Mouse (Mus musculus): ENCODE results near the gene Lrrc3.

The Lrrc3 gene

DNA sequence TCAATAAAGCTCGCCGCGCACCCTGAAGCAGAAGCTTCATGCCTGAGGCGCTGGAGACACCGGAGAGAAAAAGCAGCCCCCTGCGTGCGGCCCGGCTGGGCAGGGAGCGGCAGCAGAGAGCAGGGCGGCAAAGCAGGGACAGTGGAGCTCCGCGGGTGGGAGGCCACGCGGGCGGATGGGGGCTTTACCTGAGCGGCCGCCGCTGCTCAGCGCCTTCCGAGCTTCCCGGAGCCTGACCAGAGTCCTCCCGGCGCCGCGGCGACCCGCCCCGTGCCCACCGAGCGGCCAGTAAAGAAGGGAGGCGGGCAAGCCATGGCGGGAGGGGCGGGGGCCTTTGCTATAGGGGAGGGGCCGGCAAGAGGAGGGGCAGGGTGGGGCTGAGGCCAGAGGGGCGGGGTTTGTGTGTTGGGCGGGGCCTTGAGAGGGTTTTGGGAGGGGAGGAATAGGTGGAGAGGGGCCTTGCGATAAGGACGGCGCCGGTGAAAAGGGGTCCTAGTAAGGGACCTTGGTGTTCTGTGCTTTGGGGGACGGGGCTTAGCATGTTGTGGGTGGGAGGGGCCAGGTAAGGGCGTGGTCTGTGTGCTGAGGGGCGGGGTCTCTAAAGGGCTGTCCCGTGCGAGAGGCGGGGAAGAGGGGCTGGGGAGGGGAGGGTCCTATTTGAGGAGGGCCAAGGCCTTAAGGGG, at the start of gene Lrrc3:
Gene Lrrc3, minus strand, starts transcription at position 326 of the 683 bp plus-strand sequence.
- peak; percentile 87 for DNase-seq (ENCODE audit: low read depth, low spot score)

DNA sequence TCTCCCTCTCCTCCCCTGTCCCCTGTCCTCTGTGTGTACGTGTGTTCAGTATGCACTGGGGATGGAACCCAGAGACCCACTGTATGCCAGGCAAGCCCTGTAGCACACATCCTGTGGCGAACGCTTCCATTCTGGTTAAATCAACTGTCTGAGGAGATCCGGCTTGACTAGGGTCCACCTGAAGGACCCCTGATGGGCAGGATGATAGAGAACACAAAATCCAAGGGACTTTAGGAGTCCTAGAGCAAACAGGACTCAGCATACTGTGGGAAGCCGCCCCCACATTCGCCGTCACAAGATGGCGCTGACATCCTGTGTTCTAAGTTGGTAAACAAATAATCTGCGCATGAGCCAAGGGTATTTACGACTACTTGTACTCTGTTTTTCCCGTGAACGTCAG, 48.1 kb upstream of the Lrrc3 start:
- peak; percentile 67 for DNase-seq (ENCODE audit: low read depth, low spot score)

DNA sequence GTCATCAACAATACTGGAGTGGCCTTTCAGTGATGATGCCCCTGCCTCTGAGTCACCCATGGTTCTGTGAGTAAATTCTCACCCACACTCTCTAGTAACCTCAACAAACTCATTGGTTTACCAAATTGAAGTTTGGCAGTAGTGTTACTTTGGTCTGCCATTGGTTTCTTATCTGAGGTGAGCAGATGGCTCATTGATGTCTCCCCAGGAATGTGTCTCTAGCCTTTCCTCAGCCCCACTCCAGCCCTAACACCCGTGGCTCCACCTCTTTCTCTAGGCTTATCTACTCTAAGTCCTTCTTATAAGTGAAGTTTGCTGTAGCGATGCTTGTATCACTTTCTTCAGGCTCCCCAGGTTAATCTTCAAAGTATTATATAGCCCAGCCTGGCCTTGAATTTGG, 37.3 kb upstream of the Lrrc3 start:
- no peak for DNase-seq (ENCODE audit: low read depth, low spot score)

DNA sequence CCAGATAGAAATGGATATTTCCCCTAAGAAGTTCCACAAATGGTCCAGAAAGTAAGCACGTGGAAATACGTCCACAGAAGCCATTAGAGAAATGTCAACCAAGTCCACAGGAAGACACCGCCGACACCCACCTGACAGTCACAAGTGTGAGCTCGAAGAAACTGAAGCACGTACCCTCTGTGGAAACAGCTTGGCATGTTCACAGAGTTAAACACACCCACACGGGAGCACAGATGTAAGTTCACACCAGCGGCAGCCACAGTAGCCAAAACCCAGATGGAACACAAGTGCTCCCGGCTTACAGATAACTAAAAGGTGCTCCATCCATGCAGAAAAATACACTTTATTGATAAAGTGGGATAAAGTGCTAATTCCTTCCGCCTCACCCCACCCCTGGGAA, 25.0 kb upstream of the Lrrc3 start:
- no peak for DNase-seq (ENCODE audit: low read depth, low spot score)

DNA sequence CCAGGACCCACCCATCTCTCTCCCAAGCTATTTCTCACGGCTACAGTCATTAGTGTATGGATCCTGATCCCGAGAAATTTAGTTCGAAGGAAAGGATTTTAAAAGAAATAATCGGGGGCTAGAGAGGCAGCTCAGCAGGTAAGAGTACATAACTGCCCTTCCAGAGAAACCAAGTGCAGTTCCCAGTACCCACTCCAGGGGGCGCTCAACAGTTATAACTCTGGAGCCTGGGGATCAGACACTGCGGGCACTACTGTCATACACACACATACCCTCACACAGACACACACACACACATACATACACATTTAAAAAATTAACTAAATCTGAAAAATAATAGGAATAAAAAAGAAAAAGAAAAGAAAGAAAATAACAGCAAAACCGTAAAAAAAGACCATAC, 23.8 kb upstream of the Lrrc3 start:
- peak; percentile 70 for DNase-seq (ENCODE audit: low read depth, low spot score)

DNA sequence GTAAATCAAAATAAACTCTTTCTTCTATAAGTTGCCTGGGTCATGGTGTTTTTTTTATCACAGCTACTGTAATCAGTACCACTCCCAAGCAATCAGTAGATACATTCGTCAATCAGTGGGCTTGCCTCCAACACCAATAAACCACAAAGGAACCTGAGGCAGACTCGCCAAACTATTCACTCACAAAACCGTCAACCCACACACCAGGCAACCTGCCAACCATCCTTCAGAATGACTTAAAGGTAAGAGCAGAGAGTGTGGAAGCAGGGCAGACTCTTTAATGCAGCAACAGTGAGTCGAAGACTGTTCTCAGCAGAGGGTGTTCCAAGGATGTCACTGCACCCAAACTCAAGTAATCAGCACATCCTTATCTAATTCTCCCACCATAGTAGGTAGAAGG, 20.3 kb upstream of the Lrrc3 start:
- no peak for DNase-seq (ENCODE audit: low read depth, low spot score)

DNA sequence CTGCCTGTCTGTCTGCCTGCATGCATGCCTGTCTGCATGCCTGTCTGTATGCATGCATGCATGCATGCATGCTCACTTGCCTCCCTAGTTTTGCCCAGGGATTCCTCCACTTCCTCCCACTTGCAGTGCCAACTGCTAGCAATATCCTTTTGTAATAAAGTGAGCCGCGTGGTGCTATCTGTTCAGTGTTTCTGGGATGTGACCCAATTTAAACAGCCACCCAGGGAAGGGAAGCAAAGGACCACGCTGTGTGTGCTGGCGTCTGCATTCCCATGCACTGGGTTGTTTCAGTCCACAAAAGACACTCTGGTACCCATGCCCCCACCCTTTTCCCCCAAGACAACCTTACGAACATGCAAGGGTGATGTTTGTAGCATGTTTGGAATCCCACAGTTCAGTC, 18.7 kb upstream of the Lrrc3 start:
- no peak for DNase-seq (ENCODE audit: low read depth, low spot score)

DNA sequence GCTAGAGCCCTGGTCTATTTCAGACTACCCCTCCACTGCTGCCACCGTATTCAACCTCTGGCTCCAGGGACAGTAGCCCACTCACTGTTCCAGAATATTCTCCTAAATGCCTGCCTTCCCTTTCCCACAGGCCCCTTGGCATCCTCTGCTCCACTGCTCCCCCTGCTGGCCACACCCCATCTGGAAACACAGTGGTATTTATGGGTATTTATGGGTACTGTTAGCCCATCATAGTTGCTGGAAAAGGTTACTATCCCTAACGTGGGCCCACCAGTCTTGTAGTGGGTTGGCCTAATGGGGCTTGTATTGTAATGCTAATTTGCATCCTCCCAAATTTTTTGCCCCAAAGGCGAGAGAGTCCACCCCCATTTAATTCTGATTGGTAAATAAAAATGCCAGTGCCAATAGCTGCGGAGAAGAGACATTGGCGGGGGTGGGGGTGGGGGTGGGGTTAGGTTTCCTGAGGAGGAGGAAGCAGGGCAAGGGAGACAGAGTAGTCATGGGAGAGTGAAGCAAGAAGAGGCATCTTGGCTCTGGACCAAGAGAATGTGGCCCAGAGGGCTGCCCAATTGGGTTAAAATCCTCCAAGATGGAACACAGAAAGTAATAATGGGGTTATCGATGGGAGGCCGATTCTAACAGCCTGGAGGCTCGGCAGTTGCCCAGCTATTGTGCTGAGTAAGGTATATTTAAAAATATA, 14.4 kb upstream of the Lrrc3 start:
- peak; percentile 47 for DNase-seq (ENCODE audit: low read depth, low spot score)

DNA sequence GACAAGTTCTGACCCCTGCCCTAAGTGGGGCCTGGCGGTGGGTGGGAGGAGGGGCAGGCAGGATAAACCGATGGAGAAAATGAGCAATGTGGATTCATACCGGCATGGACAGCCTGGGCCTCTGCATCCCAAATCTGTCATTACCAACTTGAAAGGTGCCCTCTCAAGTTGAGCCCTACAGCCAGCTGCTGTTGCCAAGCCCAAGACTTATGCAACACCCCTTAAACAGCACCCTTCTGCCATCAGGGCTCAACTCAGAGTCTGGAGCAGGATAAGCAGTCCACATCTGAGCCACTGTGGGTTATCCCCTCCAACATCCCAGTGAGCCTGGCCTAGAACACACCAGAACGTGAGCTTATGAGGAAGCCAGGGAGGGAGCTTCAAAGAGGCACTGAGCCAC, 11.0 kb upstream of the Lrrc3 start:
- DNase-seq (ENCODE audit: low read depth, low spot score): no peak

DNA sequence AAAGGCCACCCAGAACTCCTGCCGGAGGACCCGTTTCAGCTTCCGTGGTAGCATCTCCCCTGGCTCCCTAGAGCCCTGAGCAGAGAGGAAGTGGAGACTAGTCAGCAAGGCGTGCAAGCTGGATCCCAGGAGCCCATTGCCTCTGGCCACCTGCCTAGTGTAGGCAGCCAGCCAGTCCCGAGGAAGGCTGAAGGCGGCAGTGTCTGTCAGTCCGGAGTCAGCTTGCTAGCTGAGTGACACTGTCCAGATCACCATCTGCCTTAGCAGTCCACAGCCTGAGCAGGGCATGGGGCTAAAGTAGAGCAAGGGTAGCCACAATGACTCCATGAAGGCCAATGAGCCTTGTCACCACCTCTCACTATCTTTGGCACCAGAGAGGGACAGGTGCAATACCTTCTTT, 10.3 kb upstream of the Lrrc3 start:
- no peak for DNase-seq (ENCODE audit: low read depth, low spot score)

DNA sequence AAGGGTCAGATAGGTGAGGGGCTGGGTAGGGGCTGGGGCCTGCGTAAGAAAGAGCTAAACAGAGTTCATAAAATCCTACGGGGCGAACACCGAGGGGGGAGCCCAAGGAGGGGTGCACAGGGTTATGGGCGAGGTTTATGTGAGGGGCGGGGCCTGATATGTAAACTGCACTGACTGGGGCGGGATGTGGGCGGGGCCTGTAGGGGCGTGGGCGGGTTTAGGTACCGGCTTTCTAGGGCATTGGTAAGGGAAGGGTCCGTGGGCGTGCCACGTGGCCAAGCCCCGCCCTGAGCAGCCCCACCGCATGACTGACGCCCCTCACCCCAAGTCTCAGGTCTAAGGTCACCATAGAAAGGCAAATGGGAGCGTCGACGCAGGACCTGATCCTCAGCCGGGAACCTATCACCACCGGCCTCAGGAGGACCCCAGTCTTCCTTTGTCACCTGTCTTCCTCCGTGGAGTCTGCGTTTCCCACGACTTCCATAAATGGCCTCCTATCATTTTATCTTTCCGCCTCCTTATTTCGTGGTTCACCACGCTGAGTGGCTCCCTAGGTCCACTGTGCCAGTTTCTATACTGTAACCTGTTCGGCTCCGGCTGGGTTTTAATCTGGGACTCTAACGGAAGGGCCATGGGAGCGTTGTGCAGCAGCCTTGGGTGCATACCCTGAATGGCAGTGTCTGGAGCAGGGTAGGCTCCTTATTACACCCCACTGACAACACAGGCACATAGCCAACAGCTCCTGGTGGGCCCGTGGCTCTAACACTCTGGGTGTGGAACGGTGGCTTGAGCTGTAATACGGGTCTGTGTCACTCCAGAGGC, 769 bp upstream of the Lrrc3 start:
- DNase-seq (ENCODE audit: low read depth, low spot score): peak; percentile 94

DNA sequence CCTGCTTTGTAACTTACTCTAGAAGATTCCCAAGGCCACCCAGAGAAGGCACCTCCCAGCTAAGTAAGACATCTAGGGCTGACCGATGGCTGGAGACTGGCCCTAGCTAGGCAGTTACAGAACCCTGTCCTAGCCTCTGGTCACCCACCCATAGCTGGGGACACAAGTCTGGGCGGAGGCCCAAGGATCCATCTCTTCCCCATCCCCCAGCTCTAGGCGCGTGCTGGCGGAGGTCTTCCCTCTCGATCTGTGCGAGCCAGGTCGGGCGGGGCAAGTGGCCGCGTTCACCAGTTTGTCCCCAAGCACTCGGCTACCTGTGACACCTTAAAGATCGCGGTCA, 495 bp downstream of the Lrrc3 start:
- no peak for DNase-seq (ENCODE audit: low read depth, low spot score)

DNA sequence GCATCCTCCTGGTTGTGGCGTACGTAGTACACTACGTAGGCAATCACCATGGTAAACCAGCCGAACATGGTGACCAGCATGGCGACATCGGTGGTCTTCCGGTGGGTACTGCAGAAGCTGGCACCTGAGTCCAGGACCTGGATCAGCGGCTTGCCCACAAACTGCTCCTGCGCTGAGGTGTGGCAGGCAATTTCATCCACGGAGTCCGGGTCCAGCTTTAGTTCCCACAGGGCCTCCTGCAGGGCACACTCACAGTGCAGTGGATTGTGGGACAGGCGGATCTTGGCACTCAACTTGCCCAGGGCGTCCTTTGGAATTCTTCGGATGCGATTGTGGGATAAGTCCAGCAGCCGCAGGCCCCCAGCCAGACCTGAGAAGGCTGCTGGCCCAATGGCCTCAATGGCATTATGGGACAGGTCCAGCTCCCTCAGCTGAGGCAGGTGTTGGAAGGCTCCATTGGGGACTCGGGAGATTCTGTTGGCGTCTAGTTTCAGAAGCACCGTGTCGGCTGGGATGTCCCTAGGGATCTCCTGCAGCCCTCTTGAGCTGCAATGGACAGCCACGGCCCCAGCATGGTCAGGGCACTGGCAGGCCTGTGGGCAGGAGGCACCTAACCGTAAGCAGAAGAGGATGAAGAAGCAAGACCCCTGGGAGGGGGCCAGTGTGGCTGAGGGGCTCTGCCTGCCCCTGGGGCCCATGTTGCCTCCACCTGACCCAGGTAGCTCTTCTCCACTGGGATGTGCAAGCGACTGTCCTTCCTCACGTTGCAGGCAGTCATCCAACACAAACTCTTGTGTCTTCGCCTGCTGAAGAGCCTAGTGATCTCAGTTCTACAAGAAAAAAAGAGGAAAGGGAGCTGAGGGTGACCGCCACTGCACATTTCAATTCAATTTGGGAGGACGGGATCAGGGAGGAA, 1.2 kb downstream of the Lrrc3 start:
- peak; percentile 18 for DNase-seq (ENCODE audit: low read depth, low spot score)

DNA sequence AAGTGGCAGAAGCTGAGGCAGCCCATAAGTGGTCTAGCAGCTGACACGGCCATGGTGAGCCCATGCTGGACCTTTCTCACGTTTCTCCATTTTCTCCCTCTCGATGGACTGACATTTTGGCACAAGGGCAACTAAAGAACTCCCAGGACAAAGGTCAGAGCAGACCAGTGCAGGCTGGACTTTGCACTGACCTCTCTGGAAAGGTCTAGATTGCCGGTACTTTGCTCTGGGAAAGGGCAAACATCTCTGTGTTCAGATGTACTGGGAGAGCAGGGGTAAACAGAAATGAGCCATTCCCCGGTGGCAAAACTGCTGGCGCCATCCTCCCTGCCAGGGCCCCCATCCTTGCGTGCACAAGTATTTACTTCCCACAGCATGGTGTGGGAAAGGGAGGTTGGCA, 2.2 kb downstream of the Lrrc3 start:
- no peak for DNase-seq (ENCODE audit: low read depth, low spot score)

DNA sequence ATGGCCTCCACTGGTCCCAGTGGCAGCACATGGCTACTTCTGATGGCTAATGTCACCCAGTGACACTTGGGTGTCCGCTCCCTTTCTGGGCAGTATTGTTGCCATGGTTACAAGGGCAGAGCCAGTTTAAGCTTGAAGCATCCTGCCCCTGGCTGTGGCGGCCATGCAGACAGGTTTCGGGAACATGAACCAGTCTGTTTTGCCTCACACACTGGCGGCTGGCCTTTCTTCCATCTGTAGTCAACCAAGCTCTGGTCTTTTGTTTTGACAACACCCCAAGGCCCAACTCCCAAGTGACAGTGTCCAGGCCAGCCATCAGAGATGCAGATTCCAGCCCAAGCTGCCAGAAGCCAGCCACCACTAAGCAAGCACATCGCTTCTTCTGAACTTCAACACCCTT, 6.8 kb downstream of the Lrrc3 start:
- no peak for DNase-seq (ENCODE audit: low read depth, low spot score)

DNA sequence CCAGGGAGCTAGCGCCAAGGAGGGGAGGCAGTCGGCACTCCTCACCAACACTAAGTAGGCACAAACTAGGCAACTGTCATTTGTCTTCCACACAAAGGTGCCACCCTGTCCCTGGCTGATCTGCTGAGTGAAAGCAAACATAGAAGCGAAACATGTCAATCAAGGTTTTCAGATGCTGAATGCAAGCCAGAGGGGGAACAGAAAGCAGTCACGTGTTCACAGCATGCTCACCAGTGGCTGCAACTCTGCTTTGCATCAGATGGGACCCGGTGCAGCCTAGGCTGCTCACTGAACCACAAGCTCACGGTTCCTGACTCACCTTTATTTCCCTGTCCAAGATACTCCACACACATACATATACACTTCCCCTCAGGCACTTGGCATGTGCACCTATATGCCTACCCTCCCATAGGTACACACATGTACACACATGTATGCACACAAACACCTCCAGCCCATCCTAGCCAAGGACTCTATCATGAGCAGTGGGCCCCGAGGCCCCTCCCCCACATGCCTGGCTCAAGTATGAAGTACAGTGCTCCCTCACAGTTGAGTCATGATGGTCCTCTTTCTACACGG, 11.3 kb downstream of the Lrrc3 start:
- DNase-seq (ENCODE audit: low read depth, low spot score): peak; percentile 95

DNA sequence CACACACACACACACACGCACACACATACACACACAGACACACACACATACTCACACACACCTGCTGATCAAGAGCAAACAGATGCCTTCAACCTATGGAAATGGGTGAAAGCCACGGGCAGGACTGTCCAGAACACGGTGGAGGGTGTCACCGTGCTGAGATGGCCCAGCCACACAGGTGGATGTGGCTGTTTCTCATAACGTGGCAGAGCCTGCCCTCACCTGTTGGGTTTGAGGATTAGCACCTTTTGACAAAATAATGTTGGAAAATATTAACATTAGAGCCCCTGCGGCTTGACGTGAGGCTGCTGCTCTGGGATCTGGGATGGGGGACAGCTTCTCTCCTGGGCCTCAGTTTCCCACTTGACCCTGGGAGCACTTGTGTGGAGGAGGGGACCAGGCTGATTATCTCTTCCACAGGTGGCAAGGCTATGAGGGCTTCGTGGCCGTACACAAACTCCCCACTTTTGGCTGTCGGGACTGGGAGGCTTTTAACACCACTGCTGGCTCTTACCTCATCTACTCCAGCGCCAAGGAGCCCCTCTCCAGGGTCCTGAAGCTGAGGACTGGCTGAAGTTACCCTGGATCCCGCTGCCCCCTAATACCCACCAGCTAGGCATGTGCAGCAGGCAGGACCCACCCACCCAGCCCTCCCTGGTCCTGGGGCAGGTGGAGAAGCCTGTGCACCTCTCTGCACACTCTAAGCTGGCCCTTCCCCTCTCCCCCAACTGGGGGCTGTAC, 16.2 kb downstream of the Lrrc3 start:
- DNase-seq (ENCODE audit: low read depth, low spot score): peak; percentile 28

DNA sequence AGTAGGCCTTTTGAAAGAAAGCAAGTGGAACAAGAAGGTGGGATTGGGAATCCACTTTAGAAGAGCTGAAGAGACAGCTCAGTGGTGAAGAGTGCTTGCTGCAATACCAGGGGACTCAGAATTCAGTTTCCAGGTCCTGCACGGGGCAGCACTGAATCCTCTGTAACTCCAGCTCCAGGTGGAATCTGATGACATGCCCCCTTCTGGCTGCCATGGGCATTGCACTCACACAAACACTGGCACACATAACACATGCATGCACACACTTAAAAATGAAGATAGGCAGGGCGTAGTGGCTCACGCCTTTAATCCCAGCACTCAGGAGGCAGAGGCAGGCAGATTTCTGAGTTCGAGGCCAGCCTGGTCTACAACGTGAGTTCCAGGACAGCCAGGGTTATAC, 19.8 kb downstream of the Lrrc3 start:
- DNase-seq (ENCODE audit: low read depth, low spot score): peak; percentile 21

DNA sequence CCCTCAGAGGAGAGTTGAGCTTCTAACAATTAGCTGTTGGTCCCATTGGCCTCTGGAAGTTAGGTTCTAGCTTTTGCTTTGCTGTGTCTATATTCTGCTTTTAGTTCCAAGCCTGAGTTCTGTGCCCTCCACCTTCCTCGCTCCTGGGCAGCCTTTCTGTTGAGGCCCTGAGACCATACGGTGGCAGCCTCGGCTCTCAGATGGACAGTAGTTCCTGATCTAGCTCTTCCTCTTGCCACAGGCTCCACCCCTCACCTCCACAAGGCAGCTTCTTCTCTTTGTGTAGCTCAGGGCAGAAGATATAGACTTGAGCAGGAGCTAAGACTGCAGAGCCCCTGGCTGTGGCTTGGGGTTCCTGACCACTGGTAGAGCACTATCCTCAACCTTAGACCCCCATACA, 22.0 kb downstream of the Lrrc3 start:
- peak; percentile 68 for DNase-seq (ENCODE audit: low read depth, low spot score)

DNA sequence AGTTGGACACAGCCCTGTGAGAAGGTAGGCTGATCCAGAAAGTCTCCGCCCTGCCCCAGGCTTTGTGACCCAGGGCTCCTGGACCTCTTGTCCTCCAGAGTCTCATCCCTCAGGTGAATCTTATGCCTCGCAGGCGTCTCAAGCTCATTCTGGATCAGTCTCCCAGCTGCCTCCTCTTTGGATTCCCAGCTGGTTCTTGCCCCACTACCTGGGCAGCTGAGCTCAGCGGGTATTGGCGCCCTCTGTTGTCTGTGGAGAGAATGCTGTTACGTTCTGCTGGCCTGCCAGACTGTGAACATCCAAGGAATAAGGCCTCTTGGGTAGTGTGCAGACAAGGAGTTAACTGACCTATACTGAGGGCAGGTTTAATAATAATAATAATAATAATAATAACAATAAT, 23.4 kb downstream of the Lrrc3 start:
- DNase-seq (ENCODE audit: low read depth, low spot score): peak; percentile 17

DNA sequence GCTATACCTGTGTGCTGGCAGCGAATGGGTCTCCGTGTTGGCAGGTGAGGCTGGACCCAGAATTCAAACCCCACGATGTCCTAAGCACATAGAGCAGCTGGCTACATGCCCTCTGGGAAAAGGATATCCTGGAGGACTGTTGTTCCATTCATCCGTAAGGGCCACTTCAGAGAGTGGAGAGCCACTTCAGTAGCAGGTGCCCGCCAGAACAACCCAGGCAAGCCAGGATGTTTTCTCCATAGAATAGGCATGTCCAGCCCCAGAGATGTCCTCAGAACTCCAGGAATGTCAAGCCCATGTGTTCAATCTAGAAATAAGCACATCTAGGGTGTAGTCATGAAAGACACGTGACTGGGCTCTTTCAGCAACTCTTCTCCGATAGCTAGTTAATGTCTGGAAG, 32.7 kb downstream of the Lrrc3 start:
- no peak for DNase-seq (ENCODE audit: low read depth, low spot score)
